Mouse (Mus musculus) erythroblast, adult 5-6 weeks (primary cell): Measurements from ENCODE around the gene Dpyd. TPM values are rescaled to one million over a fixed set of nuclear protein-coding genes. Genes with fewer than 3 reads are reported as not detected.

Experiments
- ATAC-seq: replicated peaks from 2 replicates; pipeline ENCODE4 v1.8.0; 2016; ENCODE audit warnings: moderate number of reproducible peaks, mild to moderate bottlenecking, moderate TSS enrichment, inconsistent platforms; ENCODE audit not compliant: poor library complexity, low FRiP score, severe bottlenecking
- total RNA-seq, 2 experiments: library from RNA; stranded (forward) in 1 of 2; stranded (reverse) in 1 of 2; fragments of 150-400 nt in 1 of 2; fragments of 200-764, 138-1000 nt in 1 of 2; gene quantifications; 2 replicates each; pipeline versions ENCODE4 v1.2.3 to v1.2.4; 2015 to 2017; ENCODE audit warnings: low replicate concordance in 2 of 2

The Dpyd gene
- total RNA-seq, 2 experiments from 2014 or later: 1.2 TPM; not detected in 1

GRCm38 (mm10) chr3:119063642-119064041, 501.7 kb downstream of the Dpyd start:
- ATAC-seq: no peak

DNA sequence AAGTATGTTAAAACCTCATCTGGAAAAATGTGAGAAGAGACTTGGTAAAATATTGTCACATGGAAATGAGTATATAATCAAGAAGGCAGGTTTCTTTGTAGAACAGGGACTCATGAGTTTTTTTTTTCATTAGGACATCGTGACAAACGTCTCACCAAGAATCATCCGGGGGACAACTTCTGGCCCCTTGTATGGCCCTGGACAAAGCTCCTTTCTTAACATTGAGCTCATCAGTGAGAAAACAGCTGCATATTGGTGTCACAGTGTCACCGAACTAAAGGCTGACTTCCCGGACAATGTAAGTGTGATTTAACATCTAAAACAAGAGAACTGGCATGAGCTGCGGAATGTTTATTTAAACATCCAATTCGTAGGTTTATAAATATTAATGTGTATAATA, 502.8 kb downstream of the Dpyd start:
- ATAC-seq: no peak

DNA sequence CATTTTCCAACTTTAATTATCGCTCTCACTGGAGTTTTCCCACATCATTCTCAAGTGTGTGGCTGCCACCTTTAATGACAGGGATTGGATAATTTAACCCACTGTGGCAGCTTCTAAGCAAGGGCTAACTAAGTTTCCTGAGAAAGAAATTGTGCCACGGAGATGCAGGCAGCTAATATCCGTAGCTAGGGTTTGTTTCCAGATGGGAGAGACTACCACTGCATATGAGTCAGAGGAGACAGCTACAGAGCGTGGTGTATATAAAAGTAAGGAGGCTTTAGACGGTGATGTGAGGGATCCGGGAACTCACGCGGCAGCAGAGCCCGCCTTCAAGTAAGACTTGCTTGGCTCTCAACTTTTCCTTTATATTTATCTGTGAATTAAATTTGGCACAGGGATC, 505.3 kb downstream of the Dpyd start:
- no peak for ATAC-seq

- ATAC-seq: no peak
Measured at GRCm38 (mm10) chr3:119086618-119087017, 524.7 kb downstream of the Dpyd start.

DNA sequence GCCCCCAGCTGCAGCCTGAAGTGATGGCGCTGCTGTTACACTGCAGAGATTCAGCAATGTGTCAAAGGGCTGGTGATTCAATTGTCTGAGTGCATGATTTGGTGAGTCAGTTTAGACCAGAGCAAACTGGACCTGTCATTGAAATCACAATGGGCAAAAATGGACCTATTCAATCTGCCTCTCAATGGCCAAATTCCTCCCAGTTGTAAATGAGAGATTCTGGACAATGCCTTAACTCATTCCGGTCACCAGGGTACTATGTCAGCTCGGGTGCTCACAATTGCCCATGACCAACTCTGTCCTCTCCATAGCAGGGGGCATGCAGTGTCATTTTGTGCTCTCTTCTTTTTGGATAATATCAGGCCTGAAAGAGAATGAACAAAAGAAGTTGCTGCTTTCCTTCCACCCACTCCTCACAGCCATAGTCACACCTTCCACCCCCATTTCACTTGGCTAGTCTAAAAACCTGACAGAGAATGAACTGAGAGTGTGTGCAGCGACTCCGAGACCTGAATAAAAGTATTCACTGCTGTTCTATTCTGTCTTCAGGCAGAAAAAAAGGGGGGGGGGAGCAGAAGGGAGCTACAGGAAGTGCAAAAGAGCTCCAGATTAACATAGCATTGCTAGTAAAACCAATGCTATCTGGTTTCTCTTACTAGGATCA, 533.4 kb downstream of the Dpyd start:
- ATAC-seq: no peak

- ATAC-seq: no peak
Measured at GRCm38 (mm10) chr3:119126003-119126402, 564.1 kb downstream of the Dpyd start.

GRCm38 (mm10) chr3:119128076-119128475, 566.1 kb downstream of the Dpyd start:
- no peak for ATAC-seq

GRCm38 (mm10) chr3:119143034-119143433, 581.1 kb downstream of the Dpyd start:
- ATAC-seq: no peak

GRCm38 (mm10) chr3:119144788-119145187, 582.9 kb downstream of the Dpyd start:
- no peak for ATAC-seq

DNA sequence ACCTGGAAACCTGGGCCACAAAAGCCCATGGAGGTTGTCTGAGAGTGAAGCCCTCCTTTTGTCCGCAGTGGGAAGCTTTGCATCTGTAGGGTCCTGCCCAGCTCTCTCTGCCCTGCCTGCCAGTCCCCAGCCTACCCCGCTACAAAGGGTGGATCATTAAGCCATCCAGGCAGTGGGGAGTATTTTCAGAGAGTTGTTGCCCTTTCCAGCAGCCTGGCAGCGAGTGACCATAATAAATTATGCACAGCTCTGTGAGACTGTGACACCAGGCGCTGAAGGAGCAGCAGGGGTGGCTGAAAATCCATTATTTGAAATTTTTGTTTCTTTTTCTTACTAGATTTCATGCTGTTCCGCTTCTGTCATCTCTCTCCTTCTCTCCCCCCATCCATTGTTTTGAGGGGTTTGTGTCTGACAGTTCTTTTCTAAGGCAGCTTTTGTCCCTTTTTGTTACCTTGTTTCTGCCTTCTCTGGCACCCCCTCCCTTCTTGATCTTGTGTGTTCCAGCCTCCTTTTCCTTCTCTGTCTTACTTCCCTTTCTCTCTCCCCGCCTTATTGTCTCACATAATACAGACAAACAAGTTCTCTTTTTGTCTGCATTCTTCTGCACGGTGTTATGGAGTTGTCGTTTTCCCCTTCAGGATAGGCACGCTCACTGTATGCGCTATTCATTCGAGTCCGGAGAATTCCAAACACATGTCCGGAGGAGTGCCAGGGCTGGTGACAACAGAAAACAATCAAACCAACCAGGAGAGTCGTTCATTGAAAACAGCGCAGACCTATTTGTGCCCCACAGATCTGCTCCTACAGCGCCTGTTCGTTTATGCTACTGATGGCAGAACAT, 592.9 kb downstream of the Dpyd start:
- no peak for ATAC-seq

DNA sequence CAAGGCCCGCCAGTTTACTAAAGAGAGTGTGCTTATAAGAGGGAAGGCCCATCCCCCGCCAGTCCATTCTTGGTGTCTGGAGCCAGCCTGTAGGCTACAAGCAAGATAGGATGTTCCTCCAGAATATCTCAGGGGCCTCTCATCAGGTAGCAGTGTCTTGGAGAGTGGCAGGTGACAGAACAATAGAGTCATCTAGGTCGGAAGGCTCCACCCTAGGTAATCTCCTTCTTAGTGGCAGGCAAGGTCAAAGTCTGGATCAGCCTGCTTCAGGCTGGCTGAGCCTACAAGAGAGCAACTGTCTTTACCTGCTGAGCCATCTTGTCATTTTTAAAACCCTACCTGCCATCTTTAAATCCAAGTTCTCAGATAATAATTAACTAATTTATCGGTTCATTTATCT, 596.7 kb downstream of the Dpyd start:
- no peak for ATAC-seq

DNA sequence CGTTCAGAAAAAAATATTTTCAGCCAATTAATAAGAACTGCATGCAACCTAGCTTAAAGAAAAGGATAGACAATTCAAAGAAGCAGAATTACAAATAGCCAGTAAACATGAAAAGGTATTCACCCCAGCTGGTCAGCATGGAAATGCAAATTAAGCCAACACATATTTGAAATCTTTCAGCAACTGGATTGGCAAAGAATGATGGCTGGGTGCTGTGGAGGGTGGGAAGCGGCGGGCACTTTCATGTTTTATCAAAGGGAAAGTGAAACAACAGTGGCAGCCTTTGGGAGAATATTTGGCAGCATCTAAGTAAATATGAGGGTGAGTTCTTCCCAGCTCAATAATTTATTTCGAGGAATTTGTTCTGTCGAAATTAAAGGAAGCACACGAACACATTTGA, 603.8 kb downstream of the Dpyd start:
- ATAC-seq: no peak

GRCm38 (mm10) chr3:119168166-119168565, 606.2 kb downstream of the Dpyd start:
- no peak for ATAC-seq

GRCm38 (mm10) chr3:119168661-119169060, 606.7 kb downstream of the Dpyd start:
- no peak for ATAC-seq

DNA sequence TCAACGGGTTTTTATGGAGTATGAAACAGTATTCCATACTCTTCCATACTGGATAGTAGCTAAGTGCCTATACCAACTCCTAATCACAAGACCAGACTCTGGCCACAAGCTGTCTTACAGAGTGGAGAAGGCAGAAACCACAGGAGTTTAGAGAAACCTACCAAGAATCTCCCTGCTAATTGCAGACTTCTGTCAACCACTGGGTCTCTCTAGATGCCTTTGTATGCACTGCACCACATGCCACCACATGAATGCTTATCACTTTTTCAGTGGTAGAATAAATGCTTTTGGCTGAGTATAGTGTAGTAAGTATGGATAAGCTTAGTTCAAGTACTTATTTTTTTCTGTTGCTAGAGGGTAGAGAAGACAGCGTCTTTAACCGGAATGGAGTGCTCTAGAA, 621.3 kb downstream of the Dpyd start:
- ATAC-seq: no peak

DNA sequence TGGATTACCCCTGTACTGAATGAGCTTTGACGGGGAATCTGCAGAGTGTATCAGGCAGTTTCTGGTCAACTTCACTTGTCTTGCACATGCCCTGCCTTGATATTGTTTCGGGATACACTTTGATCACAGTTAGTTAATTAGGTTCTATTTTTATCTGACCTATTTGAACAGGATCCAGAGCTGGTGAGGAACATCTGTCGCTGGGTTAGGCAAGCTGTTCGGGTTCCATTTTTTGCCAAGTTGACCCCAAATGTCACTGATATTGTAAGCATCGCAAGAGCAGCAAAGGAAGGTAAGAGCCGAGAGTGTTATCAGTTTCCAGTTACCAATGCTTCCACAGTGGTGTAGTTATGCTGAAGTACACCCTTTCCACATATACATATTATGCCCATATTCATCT, 632.1 kb downstream of the Dpyd start:
- ATAC-seq: no peak

- no peak for ATAC-seq
Measured at GRCm38 (mm10) chr3:119195613-119196012, 633.7 kb downstream of the Dpyd start.

DNA sequence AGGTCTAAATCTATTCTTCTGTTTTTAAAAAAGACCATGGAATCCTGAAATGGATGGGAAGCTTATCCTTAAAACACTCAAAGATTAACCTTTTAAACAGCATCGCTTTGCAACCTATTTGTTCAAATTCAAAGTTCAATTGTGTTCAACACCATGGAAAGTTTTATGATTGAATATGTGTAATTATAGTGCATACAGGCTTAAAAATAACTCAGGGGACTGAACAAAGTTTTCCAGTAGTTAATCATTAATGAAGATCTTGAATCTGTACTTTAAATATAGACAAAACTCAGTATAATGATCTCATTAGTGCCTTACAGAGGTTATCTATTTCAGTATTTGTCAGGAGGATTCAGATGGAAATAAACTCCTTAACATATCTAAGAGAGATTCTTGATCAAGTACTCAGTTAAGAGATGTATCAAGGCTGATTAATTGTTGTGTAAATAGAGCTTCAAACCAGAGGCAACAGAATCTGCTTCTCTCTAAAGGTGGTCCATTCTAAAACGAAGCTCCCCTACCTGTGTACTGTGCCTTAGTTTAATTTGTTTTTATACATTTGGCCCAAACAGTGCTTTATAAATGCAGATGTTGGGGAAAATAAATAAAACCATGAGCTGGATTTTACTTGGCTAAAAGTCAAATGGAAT, 659.0 kb downstream of the Dpyd start:
- ATAC-seq: no peak

- no peak for ATAC-seq
Measured at GRCm38 (mm10) chr3:119243181-119243580, 681.3 kb downstream of the Dpyd start.

DNA sequence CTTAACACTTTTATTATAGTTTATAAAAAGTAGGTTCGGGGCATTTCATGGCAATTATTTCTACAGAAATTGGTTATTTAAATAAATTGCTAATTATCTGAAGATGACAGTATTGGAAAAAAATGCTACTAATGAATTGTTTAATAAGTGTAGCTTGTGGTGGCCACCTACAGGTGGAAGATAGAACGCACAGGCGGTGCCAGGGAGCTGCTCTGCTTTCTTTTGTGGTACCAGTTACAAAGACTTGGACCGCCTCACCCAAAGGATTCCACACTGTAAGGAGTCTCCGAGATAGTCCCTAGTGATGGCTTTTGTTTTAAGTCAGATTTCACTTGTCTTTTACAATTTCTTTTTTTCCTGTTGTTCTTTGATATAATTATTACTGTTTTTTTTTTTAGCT, 694.6 kb downstream of the Dpyd start:
- ATAC-seq: no peak

- ATAC-seq: no peak
Measured at GRCm38 (mm10) chr3:119275241-119275640, 713.3 kb downstream of the Dpyd start.
